Mouse (Mus musculus) brain, embryonic 14.5 days (tissue): ENCODE results near the gene Btf3.

ENCODE experiments used
- CTCF ChIP-seq: fragments of 200-500 bp; IDR thresholded peaks from 2 replicates; pipeline ENCODE4 v1.5.1; 2012; ENCODE audit warnings: inconsistent platforms, mild to moderate bottlenecking, moderate library complexity, borderline replicate concordance; ENCODE audit not compliant: insufficient read depth, insufficient read length; ENCODE audit errors: extremely low read depth
- POLR2A ChIP-seq: fragments of 200-500 bp; IDR thresholded peaks from 2 replicates; pipeline ENCODE4 v1.6.1; 2012; ENCODE audit warnings: mild to moderate bottlenecking, inconsistent platforms, borderline replicate concordance; ENCODE audit not compliant: poor library complexity, insufficient read depth, insufficient read length, severe bottlenecking; ENCODE audit errors: extremely low read depth

GRCm38 (mm10) chr13:98359337-98359736 lies 42.5 kb upstream of the Btf3 start:
- no peak for TF ChIP-seq CTCF
- no peak for TF ChIP-seq POLR2A
